Mouse (Mus musculus) thymus, adult 2 months (tissue): Measurements from ENCODE around the gene Rab40c. TPM values are rescaled to one million over a fixed set of nuclear protein-coding genes. Genes with fewer than 3 reads are reported as not detected.

Experiments used
- DNase-seq: peaks from one replicate; pipeline ENCODE4 v3.0.0; 2021
- H3K27ac ChIP-seq: fragments of 200-500 bp; 2 replicates; pipeline ENCODE4 v1.5.1; 2012; ENCODE audit warnings: low read length, control low read depth; ENCODE audit not compliant: control insufficient read depth, insufficient read depth
- H3K27me3 ChIP-seq: fragments of 200-500 bp; 2 replicates; pipeline ENCODE4 v1.6.1; 2012; ENCODE audit warnings: mild to moderate bottlenecking, low read length, moderate library complexity, mixed read lengths; ENCODE audit not compliant: control insufficient read depth, insufficient read depth
- H3K36me3 ChIP-seq: fragments of 200-500 bp; 2 replicates; pipeline ENCODE4 v1.6.1; 2012; ENCODE audit warnings: mild to moderate bottlenecking, low read length, moderate library complexity; ENCODE audit not compliant: control insufficient read depth, insufficient read depth
- H3K4me1 ChIP-seq: fragments of 200-500 bp; replicated peaks from 2 replicates; pipeline ENCODE4 v1.6.1; 2012; ENCODE audit warnings: low read length; ENCODE audit not compliant: control insufficient read depth, insufficient read depth
- H3K4me3 ChIP-seq: fragments of 200-500 bp; 2 replicates; pipeline ENCODE4 v1.5.1; 2012; ENCODE audit warnings: mild to moderate bottlenecking, low read length, control low read depth, moderate library complexity; ENCODE audit not compliant: control insufficient read depth, insufficient read depth
- CTCF ChIP-seq: fragments of 200-500 bp; IDR thresholded peaks from 2 replicates; pipeline ENCODE4 v1.5.1; 2012; ENCODE audit warnings: mild to moderate bottlenecking, control low read depth, low read length, moderate library complexity, borderline replicate concordance; ENCODE audit not compliant: control insufficient read depth, poor library complexity, insufficient read depth; ENCODE audit errors: extremely low read depth
- POLR2A ChIP-seq: fragments of 200-500 bp; IDR thresholded peaks from 2 replicates; pipeline ENCODE4 v1.6.1; 2012; ENCODE audit warnings: mild to moderate bottlenecking, low read length, control low read depth, moderate library complexity; ENCODE audit not compliant: control insufficient read depth, poor library complexity, insufficient read depth; ENCODE audit errors: extremely low read depth
- WGBS: fragments of 180-500 bp; shearing (Covaris S2); methylation state at CpG from one replicate; pipeline ENCODE4 v1.1.7; 2018; 5-methylcytosine and 5-hydroxymethylcytosine counted together
- polyA plus RNA-seq: library from polyadenylated mRNA; depleted of rRNA; stranded (reverse); fragments of >200 nt; gene quantifications from 2 replicates; pipeline ENCODE4 v1.2.3, GENCODE M21; 2012

Rab40c gene
- polyA plus RNA-seq, 1 experiment, result 57.6 TPM

DNA sequence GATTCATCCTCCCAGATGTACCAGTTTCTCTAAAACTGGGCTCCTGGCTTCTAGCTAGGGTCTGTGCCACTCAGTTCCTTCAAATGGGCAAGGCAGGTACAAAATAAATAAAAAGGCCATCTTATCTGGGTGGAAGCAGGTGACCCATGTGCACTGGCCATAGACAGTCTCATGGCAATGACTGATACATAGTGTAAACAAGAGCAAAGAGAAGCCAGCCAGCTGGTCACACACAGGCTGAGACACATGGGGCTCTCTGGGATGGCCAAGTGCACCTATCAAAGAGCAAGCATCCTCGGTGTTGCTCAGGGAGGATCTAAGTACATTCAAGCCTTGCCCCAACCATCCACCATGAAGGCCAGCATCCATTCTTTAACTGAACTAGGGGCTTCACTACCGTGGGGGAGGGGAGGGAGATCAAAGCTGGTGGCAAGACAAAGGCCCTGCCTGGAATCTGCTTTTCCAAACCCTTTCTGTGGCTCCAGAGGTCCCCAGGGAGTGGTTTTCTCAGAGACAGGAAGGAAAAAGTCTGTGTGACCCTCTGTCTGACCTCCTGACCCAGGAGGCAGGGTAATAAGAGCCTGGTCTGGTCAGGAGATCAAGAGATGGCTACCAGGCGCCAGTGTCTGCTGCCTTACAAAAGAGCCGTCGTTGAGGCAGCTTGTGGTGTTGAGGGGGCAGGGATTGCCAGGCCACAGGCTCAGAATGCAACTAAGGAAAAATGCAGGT lies 38.5 kb downstream of the Rab40c start:
- H3K4me1 ChIP-seq, result peaks cover 5% of the 10 kb centered on the region
- no peak overlapping the region for H3K27ac ChIP-seq
- H3K4me3 ChIP-seq, result no peak overlapping the region
- DNase-seq, result no peak
- TF ChIP-seq CTCF (no peak), POLR2A (no peak)
- H3K27me3 ChIP-seq, result no peaks in the 10 kb centered on the region
- peaks cover 3% of the 10 kb centered on the region; the same call in 1 of the 2 replicates for H3K36me3 ChIP-seq
- 75% methylated on average over 5 of the region's 5 CpGs for WGBS

DNA sequence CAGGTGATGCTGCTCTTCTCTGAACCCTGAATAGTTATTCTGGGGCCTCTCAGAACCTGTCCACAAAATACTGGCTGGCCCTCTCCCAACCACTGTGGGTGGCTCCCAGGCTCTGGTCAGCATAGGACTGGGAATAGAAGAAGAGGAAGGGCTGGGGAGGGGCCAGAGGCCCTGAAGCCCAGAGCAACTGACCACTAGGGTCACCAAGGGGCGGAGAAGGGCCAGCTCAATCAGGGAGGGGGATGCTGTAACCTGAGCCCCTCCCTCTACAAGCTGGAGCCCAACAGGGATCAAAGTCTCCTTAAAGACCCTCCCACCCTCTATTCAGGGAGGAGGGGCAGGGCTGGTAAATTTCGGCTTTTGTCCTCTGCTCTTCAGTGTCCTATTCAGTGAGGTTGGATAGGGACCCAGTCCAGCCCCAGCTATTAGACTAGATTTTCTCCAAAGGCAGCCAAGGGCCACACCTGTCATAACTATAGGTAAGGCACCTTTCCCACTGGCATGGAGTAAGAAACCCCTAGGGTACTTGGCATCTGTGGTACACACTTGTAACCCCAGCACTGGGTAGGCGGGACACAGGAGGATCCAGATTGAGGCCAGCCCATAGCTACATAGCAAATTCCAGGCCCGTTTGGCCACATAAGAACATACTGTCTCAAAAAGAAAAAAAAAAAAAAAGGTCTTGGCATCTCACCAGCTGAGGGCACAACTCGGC lies 39.2 kb downstream of the Rab40c start, which contains the start of gene Wfikkn1:
TSS of gene Wfikkn1 (minus strand) at position 663 of the 715 bp plus-strand sequence.
- no peak for TF ChIP-seq CTCF
- TF ChIP-seq POLR2A, result no peak
- Histone ChIP-seq H3K27me3 (no peaks in the 10 kb centered on the region), H3K27ac (no peak within 1 kb of the TSS), H3K4me1 (peaks cover 9% of the 10 kb centered on the region), H3K36me3 (peaks cover 3% of the 10 kb centered on the region; the same call in 1 of the 2 replicates), H3K4me3 (no peak within 1 kb of the TSS)
- DNase-seq, result no peak
- WGBS, result 85% methylated on average over 5 of the region's 5 CpGs

- Histone ChIP-seq H3K27ac (no peak overlapping the region), H3K36me3 (peaks cover 3% of the 10 kb centered on the region; the same call in 1 of the 2 replicates), H3K27me3 (no peaks in the 10 kb centered on the region), H3K4me3 (no peak overlapping the region), H3K4me1 (peaks cover 9% of the 10 kb centered on the region)
- WGBS, result 96% methylated on average over 8 of the region's 8 CpGs
- no peak for DNase-seq
- TF ChIP-seq CTCF (no peak), POLR2A (no peak)
These were observed 39.8 kb downstream of the Rab40c start for GRCm38 (mm10) chr17:25879750-25880149.

GRCm38 (mm10) chr17:25879261-25879660 lies 40.3 kb downstream of the Rab40c start:
- Histone ChIP-seq H3K36me3 (peaks cover 1% of the 10 kb centered on the region; the same call in 1 of the 2 replicates), H3K4me1 (peaks cover 13% of the 10 kb centered on the region), H3K4me3 (no peak overlapping the region), H3K27me3 (no peaks in the 10 kb centered on the region), H3K27ac (no peak overlapping the region)
- WGBS, result 91% methylated on average over 4 of the region's 4 CpGs
- no peak for TF ChIP-seq POLR2A
- peak; percentile 36; the same call in 1 of the 2 replicates for TF ChIP-seq CTCF
- DNase-seq, result no peak

GRCm38 (mm10) chr17:25878611-25879180 lies 40.8 kb downstream of the Rab40c start:
- Histone ChIP-seq H3K36me3 (no peaks in the 10 kb centered on the region; the same call in 1 of the 2 replicates), H3K27me3 (no peaks in the 10 kb centered on the region), H3K27ac (no peak overlapping the region), H3K4me3 (no peak overlapping the region), H3K4me1 (peaks cover 17% of the 10 kb centered on the region)
- no peak for DNase-seq
- TF ChIP-seq CTCF, result no peak
- no peak for TF ChIP-seq POLR2A
- 96% methylated on average over 19 of the region's 19 CpGs for whole genome bisulfite sequencing

DNA sequence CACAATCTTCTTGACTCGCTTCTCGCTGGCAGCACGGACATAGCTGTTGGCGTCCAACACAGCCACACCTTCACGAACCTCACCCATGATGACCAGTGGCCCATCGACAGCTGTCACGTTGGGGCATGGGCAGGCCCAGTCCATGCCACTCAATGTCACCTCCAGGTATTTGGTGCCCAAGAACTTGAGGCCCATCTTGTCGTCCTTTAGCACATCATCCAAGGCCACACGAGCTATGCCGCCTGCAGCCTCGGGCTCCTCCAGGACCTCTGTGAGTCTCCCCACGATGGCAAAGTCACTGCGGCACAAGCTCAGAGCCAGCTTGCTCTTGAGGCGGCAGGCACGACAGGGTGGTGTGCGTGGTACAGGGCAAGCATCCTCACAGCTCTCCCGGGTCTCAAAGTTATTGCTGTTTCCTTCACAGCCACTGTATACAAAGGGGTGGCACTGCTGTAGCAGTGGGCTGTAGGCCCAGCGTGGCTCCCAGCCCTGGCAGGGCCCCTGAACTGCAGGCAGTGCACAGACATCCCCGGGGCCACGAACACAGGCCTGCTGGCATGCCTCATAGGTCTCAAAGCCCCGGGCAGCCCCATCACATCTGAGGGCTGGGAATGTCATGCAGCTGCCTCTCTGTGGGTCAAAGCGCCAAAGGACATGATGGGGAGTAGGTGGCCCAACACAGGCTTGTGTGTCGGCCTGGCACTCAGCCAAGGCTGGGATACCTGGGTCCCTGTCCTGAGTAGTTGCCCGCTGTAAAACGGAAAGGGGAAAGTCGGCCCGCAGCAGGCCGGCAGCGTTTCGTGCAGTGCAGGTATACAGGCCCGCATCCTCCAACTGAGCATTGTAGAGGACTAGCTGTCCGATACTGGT lies 41.6 kb downstream of the Rab40c start:
- no peak overlapping the region for H3K27ac ChIP-seq
- 97% methylated on average over 32 of the region's 32 CpGs for WGBS
- H3K4me3 ChIP-seq, result no peak overlapping the region
- H3K36me3 ChIP-seq, result no peaks in the 10 kb centered on the region
- peaks cover 17% of the 10 kb centered on the region for H3K4me1 ChIP-seq
- no peaks in the 10 kb centered on the region for H3K27me3 ChIP-seq
- no peak for DNase-seq
- TF ChIP-seq POLR2A, result no peak
- TF ChIP-seq CTCF, result no peak

GRCm38 (mm10) chr17:25877025-25877424 lies 42.5 kb downstream of the Rab40c start:
- no peak overlapping the region for H3K27ac ChIP-seq
- WGBS, result 94% methylated on average over 3 of the region's 3 CpGs
- no peak overlapping the region for H3K4me3 ChIP-seq
- peaks cover 17% of the 10 kb centered on the region for H3K4me1 ChIP-seq
- TF ChIP-seq CTCF (no peak), POLR2A (no peak)
- H3K36me3 ChIP-seq, result no peaks in the 10 kb centered on the region
- no peak for DNase-seq
- H3K27me3 ChIP-seq, result no peaks in the 10 kb centered on the region
